Mouse (Mus musculus) lung, postnatal 10 days (tissue): ENCODE data around the gene Oxsm.
A peak's percentile ranks its signal among the peaks of the same experiment; 100 is the strongest.

ENCODE experiments used
- DNase-seq: peaks from one replicate; pipeline ENCODE4 v3.0.0; 2021

Gene Oxsm

GRCm38 (mm10) chr14:16236466-16236865 is 13.1 kb downstream of the Oxsm start:
- DNase-seq = no peak

- no peak for DNase-seq
Observed at GRCm38 (mm10) chr14:16233515-16233914, 16.1 kb downstream of the Oxsm start.

DNA sequence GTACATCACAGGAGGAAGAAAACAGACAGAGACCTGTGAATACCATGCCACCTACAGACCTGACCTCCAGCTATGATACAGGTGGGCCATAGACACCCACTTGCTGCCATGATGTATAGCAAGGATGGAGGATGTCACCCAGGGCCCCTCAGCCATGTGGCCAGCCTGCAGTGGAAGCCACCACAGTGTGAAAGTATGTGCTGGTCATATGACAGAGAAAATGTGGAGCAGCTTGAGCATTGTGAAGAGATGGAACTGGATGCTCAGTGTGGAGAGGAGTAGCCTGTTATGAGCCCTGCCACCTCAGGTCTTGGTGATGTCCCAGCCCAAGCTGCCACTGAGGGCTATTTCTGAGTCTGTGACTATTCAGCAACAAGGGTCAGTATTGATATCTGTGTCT is 19.0 kb downstream of the Oxsm start:
- no peak for DNase-seq

GRCm38 (mm10) chr14:16229395-16229794 is 20.2 kb downstream of the Oxsm start:
- no peak for DNase-seq

DNA sequence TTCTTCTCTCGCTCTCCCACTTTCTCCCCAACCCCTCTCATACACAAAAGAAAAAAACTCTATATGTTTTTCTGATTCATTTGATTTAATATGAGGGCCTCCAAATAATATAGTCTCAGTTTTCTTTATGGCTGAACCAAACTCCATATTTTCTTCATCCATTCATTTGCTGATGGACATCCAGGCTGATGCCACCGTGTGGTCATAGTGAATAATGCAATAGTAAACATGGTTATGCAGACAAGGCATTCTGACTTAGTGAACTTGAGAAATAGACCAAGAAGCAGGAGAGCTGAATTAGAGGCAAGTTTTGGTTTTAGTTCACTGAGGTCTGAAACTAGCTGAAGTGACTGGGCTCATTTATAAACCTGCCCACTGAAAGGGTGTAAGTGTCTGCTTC is 30.6 kb downstream of the Oxsm start:
- DNase-seq = peak; percentile 42

DNA sequence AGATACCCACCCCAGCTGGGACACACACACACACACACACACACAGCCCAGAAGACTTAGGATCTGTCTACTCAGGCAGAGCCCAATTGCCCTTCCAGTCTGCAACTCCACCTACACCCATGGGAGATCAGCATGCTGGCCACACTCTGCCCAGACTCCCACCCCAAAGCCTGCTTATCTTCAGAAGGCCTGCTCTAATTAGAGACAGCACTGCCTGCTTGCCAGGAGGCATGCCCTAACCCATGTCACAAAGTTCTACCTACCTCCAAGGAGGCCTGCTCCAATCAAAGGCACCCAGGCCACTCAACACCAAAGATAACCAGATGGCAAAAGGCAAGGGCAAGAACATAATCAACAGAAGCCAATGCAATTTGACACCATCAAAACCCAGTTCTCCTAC is 41.9 kb downstream of the Oxsm start:
- DNase-seq = no peak

DNA sequence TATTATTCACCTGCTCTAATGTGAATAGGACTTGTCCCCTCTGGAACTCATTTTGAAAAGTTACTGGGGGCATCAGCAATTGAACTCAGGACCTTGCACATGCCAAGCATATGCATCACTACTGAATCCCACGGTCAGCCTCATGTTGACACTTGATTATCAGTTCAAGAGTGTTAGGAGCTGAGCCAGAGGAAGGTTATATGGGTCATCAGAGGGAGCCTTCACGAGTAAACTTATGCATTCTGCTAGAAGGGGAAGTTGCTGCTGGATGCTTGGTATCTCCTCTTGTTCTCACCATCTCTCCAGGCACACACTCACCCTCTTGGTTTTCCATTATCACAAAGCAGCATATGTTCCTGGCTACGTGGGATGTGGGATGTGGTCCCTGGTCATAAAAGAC is 47.9 kb downstream of the Oxsm start:
- DNase-seq = no peak

GRCm38 (mm10) chr14:16200969-16201638 is 48.5 kb downstream of the Oxsm start:
- DNase-seq = peak; percentile 44

DNA sequence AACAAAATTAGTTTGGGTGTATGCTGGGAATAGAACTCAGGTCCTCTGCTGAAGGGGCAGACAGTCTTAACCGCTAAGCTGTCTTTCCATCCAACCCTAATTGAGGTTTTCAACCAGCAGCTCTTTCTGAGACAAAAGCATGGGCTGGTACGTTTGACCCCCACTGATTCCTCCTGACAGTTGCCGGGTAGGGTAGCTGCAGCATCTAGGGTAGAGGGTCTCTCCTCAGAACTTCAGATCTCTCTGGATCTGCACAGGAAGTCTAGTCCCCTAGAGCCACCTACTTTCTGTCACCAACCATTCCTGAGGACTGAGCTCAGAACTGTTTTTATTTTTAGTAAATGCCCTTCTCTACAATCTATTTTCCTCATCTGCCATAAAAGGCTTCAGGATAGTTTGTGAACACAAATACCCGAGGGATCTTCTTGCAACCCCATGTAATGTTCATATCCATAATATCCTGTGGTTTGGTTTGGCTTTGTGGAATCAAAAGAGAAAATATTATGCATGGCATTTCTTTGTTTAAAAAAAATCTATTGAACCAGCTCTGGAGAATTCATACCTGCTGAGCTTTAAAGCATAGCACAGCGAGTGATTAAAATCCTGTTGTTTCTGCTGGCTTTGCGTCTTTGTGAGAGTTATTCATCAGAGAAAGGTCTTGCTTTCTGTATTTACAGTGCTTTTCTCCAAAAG is 49.2 kb downstream of the Oxsm start:
- no peak for DNase-seq

- DNase-seq = peak; percentile 4
Observed at GRCm38 (mm10) chr14:16196518-16196917, 53.1 kb downstream of the Oxsm start.

GRCm38 (mm10) chr14:16195486-16195885 is 54.1 kb downstream of the Oxsm start:
- no peak for DNase-seq

- DNase-seq = no peak
Observed at GRCm38 (mm10) chr14:16194125-16194524, 55.5 kb downstream of the Oxsm start.

GRCm38 (mm10) chr14:16189142-16189541 is 60.5 kb downstream of the Oxsm start:
- DNase-seq = no peak
